Mouse (Mus musculus) right cerebral cortex, adult 18-20 months (tissue): Measurements from ENCODE around the gene Plod3.
A peak's percentile ranks its signal among the peaks of the same experiment; 100 is the strongest.

Experiments
- DNase-seq: peaks from one replicate; pipeline ENCODE4 v3.0.0; 2022; ENCODE audit warnings: mixed read lengths

Gene Plod3

DNA sequence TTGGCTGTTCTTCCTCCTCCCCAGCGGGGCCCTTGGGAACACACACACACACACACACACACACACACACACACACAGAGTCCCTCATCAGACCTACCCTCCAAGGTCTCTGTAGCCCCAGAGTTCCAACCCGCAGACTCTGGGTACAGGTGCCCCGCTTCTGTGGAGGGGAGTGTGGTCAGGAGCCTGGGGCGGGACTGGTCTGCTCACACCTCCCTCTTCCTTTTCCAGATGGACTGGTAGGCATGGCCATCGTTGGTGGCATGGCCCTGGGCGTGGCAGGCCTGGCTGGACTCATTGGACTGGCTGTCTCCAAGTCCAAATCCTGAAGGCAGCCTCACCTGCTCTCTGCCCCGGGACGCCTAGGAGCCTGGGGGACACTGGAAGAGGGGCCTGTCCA lies 21.1 kb upstream of the Plod3 start:
- DNase-seq = no peak

DNA sequence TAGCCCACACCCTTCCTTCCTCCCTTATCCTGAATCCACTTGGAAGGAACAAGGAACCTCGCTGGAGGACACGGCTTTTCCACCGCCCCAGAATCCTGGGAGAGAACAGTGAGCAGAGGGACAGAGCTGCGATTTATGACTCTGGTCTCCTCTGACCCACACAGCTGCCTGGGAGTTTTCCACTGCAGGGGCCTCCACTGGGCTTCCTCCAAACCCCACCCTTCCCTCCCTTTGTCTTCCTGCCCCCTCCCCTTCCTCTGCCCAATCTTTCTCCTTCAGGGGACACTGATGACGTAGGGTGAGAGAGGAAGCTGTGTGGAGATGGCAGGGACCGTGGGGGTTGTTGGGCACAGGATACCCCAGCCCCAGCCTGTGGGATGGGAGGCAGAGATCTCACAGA lies 20.5 kb upstream of the Plod3 start, which contains the start of gene Cldn15:
TSS of gene Cldn15 (plus strand) at position 286 of the 400 bp plus-strand sequence.
- no peak for DNase-seq

DNA sequence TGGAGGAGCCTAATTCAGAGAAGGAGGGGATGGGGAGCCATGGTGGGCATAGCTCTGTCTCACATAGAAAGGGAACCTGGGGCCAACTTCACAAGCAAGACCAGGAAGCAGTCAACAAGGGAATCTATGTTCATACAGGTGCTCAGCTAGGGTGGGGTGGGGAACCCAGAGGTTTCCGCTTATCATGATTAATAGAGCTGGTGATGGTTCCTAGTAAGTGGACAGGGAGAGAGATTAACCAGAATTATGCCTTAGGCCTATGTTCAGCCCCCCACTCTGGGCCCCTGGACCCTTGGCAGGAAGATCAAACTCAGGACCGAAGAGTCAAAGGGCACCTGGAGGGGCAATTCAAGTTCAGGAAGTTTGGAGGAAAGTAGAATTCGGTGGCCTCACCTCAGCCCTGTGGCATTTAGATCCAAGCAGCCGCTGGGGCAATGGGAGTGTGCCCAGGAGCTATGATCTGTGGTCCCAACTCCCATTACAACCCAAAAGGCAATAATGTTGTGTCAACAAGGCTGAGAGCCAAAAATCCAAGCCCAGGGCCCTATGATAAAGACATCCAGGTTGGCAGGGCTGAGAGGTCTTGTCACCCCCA lies 19.9 kb upstream of the Plod3 start:
- no peak for DNase-seq

DNA sequence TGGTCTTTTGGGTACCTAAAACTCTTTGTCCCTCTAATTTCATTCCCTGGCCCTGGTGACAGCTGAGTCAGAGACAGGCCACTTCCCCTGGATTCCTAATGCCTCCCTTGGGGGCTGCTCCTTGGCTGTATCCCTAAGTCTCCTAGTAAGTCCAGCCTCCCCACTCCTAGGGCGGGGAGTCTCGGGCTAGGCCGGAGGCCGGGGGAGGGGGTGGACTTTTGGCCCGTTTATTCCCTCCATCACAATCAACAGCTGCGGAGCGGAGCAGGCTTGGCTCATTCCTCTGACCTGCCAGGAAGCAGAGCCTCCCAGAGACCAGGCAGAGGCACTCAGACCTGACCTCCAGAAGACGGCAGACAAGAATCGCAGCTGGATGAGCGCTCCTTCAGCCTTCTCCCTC lies 19.2 kb upstream of the Plod3 start:
- no peak for DNase-seq

DNA sequence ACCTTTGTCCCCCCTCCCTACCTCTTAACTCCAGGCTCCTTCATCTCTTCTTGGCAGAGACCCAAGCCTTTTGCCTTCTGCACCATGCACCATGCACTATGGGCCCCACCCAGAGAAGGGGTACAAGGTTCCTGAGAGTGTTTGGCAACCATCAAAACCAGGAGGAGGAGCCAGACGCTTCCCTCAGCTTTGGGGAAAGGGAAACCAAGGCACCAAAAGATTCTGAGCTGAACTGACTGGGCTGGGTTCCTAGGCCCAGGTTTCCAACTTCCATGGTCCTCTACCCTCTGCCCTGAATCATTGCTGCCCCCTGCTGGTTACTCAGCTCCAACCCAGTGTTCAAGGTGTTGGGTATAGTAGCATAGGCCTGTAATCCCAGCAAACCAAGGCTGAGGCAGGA lies 16.1 kb upstream of the Plod3 start:
- DNase-seq = peak; percentile 51

DNA sequence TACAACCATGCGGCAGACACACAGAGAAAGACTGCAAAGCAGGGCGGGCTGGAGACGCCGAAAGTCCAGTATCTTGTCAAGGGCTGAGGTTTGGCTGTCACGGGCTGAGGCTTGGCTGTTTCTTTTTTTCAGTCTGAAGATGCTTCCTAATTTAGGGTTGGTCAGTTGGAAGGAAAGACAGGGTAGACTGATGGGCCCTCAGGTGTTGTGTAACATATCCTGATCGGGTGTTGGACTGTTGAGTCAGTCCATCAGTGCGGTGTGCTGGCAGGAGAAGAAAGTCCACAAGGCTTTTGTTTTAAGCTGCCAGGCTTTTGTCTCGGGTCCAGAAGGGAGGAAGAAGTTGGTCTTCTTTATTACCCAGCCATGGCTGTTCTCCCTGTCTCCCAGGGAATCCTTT lies 13.1 kb upstream of the Plod3 start:
- no peak for DNase-seq

DNA sequence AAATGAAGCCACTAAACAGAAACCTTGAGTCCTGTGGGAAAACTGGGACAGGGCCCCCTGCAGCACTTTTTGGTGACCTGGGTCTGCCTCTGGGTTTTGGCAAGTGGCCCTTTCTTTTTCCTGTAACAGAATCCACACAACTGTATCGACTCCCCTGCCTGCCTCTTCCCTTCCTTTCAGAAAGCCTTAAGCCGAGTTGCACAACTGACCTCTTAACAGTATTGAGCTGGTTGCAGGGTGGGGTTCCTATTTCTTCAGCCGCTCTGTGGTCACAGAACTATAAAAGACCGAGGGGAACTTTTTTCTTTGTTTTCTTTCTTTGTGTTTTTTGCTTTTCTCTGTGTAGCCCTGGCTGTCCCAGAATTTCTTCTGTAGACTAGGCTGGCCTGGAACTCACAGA lies 9.1 kb upstream of the Plod3 start:
- DNase-seq = no peak

DNA sequence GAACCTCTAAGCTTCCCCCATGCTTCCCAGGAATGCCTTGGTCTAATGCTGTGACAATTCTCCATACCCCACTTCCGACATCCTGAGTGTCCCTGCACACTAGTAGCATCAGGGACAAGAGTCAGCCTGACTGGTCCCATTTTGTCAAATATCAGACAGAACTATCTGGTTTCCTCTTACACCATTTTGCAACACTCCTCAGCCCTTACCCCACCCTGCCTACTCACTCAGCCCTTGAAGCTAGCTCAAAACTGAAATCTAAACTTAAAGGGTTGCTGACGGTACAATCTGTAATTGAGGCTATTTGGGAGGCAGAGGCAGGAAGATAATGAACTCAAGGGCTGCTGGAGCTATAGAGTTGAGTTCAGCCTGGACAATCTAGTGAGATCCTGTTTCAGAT lies 7.1 kb upstream of the Plod3 start:
- DNase-seq = no peak

DNA sequence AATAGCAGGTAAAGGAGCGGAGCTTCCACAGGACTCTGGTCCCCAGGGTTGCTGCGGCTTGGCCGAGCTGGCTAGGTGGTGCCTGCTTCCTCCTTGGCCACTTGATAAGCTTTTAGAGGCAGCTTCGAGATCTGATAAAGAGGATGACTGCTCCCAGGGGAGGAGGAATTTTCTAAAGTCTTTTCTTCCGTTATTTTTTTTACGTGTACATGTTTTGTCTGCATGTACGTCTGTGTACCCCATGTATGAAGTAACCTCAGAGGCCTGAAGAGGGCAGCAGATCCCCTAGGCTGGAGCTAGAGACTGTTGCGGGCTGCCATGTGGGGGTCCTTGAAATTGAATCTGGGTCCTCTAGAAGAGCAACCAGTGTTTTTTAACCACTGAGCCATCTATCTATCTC lies 5.8 kb upstream of the Plod3 start:
- DNase-seq = no peak

DNA sequence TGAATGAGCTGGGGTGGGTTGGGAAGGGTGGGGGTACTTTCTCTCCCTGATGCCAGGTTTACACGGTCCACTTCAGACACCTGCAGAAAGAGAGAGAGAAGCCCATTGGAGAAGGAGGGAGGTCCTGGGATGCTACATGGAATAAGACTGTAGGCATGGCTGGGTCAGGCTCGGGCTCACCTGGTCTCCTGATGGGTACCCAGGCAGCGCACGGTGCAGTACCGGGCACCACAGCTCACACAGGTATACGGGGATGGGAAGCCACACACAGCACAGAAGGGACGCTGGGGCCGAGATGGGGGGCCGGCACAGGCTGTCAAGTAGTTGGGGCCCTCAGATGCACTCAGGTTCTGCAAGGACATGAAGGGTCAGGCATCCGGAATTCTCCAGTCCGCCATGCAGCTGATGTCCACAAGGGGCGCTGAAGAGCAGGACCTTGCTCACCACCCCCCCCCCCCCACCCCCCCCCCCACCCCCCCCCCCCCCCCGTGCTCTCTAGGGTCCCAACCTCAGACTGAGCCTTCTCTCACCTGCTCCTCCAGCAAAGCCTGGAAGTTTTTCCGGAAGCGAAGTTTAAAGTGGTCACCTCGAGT lies 4.4 kb upstream of the Plod3 start:
- no peak for DNase-seq

DNA sequence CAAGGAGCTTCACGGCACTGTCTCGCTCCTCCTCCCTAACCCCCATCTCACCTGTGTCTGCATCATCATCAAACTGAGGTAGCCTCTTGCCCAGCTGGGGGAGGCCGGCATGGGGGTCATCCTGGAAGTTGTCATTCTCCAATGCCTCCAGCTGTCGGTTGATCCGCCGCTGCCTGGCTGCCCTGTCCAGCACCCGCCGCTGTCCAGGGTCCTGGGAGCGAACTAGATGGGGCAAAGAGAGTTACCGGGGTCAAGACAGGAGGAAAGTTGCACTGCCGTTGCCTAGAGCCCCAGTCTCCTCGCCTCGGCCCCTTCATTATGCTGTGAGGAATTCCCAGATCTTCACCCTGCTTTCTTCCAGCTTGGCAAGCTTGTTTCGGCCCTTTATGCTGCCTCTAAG lies 2.0 kb upstream of the Plod3 start:
- no peak for DNase-seq

DNA sequence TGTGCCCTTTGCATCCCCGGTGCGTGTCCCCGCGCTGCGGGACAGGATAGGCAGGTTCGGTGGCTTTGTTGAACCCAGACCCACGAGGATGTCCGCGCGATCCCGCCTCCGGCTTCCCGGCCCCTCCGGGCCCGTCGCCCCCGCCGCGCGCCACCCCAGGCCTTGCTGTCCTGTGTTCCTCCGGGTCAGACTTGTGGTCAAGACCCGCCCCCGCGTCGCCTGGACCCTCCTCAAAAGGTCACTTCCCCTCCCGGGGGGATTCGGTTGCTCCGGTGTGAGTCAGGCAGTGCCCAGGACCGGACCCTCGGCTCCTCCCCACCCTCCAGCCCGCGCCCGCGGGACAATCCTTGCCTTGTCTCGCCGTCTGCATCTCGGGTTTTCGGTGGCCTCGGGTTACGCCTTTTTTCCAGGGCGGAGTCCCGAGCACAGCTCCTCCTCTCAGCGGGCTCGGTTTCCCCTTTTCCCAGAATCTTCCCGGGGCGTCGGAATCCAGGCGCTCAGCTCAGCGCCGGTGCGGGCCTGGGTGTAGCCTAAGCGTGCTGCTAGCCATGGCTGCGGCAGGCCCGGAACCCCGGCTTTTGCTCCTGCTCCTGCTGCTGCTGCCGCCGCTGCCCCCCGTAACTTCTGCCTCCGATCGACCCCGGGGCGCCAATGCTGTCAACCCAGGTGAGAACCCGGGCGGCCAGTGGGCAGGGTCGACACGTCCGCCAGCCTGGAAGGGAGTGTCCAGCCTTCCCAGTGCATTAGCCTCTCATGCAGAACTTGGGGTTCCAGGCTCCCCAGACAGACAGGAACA lies 517 bp downstream of the Plod3 start:
- peak; percentile 79 for DNase-seq

DNA sequence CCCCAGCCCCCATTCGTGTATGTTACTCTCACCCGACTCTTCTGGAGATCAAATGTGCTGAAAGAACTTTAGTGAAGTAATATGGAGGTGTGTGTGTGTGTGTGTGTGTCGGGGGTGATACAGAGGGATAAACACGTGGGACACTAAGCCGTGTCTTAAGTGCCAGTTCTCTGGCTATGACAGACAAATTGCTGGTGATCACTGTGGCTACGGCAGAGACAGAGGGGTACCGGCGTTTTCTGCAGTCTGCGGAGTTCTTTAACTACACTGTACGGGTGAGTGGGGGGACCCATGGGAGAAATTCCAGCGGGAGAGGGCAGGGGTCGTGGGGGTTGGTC lies 1.1 kb downstream of the Plod3 start, which contains the start of gene Znhit1:
TSS of gene Znhit1 (minus strand) at position 88 of the 338 bp plus-strand sequence.
- no peak for DNase-seq

DNA sequence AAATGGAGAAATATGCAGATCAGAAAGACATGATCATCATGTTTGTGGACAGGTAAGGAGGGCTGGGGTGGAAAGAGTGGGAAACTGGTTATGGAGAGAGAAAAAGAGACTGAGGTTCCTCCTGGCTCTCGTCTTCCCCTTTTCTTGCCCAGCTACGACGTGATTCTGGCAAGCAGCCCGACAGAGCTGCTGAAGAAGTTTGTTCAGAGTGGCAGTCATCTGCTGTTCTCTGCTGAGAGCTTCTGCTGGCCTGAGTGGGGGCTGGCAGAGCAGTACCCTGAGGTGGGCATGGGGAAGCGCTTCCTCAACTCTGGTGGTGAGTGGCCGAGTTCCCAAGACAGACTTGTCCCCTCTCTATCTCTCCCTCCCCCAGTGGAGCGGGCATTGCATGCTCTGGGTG lies 1.6 kb downstream of the Plod3 start:
- DNase-seq = no peak

DNA sequence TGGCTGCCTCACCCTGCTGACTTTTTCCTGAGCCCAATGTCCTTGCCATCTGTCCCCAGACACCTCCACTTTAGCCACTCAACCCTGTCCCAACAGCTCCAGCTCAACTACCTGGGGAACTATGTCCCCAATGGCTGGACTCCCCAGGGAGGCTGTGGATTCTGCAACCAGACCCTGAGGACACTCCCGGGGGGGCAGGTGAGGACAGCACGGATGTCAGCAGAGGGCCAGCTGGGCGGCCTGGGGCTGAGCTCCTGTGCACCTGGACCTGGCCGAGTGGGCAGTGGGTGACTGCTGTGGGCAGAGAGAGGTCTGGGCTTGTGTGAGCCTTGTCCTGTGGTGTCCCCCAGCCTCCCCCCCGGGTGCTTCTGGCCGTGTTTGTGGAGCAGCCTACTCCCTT lies 3.0 kb downstream of the Plod3 start:
- DNase-seq = no peak

DNA sequence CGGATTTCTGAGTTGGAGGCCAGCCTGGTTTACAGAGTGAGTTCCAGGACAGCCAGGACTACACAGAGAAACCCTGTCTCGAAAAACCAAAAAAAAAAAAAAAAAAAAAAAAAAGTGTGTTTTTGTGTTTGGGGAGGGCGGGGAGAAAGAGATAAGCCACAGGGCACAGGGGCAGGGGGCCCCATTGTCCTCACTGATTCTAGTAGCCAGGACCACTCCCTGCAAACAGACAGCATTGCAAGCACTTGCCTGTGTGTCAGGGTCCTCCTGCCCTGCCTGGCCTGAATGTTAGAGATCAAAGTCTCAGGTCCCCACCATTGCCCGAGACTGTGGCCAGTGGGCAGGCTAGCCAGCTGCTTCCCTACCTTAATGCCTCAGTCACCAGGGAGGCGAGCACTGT lies 12.6 kb downstream of the Plod3 start:
- DNase-seq = no peak

DNA sequence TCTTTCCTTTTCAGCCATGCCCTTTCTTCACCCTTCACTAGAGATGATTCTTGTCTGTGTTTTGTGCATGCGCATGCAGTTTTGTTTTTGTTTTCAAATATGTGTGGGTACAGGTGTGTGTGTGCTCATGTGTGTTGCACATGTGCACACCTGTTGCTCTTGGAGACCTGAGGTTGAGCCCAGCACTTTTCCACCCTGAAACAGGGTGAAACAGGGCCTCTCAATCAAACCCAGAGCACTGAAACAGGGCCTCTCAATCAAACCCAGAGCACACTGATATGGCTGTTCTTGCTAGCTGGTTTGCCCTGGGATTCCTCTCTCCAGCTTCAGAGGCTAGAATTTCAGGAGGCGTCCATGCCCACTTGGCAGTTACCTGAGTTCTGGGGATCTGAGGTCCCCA lies 13.8 kb downstream of the Plod3 start:
- no peak for DNase-seq

DNA sequence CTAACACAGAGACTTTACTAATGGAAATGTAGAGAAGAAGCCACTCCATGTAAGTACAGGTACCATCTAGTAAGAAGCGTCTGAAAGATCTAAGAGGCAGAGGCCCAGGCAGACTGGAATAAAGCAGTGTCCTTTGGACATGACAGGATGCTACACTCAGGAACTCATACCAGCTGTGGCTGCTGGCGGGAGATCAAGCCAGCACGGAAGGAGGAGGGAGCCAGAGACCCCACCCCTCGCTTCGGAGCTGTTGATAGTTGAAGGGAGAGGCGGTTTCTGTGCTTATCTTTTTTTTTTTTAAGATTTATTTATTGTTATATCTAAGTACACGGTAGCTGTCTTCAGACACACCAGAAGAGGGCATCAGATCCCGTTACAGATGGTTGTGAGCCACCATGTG lies 20.5 kb downstream of the Plod3 start:
- DNase-seq = no peak

DNA sequence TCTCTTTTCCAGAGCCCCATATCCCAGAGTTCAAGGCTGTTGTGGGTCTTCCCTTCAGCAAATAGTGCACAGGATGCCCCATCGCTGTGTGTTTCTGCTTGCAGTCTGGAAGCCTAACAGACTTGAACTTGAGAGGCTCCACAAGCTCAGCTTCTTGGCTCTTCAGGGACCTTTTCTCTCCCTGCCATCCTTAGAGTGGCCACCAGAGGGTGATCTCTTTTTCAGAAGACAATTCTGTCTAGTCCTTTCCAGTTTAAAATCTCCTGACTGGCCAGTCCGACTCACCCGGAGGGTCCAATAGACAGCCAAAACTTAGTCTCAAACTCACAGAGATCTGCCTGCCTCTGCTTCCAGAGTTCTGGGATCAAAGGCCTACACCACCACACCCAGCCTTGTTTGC lies 23.2 kb downstream of the Plod3 start:
- no peak for DNase-seq

DNA sequence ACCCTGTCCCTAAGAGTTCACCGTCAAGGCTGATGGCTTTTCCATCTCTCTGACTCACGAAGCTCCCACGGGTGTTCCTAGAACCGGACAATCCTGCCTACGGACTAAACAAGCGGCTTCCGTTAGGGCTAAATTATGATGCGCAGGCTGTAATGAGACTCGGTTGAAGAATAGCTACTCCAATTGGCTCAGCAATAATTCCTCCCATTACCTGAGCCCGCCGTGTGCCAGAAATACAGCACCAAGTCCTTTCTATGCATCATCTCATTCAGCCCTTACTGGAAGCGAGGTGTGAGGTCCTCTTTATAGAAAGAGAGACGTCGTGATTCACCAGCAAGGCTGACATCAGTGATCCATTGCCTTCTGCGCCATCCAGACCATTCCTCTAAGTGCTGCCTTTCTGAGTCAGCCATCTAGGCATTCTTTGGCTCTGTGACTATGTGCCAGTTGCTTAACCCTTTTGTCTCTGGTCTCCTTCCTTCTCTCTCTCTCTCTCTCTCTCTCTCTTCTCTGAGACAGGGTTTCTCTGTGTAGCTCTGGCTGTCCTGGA lies 25.7 kb downstream of the Plod3 start:
- DNase-seq = no peak

DNA sequence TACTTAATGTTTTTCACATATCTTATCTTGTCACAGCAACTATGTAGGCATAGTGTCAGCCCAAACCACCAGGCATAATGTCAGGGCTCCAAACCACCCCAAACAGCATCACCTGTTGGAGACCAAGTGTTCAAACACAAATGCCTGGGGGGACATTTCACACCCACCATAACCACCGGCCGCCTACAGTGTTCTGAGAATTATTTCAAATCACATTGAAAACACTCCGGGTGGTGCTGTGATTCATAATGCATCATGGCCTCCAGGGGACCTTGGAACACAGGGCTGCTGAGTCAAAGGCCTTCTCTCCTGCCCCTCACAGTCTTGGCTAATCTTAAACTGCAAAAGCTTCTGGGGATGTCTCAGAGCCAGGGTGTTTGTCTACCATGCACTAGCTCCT lies 29.1 kb downstream of the Plod3 start:
- no peak for DNase-seq

DNA sequence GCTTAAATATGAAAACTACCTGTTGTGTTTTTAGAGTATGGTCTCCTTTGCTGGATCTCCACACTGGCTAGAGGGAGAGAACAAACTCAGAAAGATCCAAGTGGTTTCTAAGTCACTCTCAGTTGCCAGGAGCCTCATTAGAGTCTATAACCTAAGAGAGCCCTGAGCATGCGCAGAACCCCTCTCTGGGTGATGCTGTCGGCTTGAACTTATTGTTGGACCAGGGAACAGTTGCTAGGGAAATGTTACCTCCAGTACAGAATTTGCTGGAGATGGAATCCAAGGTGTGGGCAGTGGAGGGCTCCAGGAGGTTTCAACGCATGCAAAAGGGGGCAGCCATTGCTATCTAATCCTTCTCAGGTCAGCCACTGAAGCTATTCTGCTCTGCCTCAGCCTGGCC lies 37.5 kb downstream of the Plod3 start:
- DNase-seq = no peak

DNA sequence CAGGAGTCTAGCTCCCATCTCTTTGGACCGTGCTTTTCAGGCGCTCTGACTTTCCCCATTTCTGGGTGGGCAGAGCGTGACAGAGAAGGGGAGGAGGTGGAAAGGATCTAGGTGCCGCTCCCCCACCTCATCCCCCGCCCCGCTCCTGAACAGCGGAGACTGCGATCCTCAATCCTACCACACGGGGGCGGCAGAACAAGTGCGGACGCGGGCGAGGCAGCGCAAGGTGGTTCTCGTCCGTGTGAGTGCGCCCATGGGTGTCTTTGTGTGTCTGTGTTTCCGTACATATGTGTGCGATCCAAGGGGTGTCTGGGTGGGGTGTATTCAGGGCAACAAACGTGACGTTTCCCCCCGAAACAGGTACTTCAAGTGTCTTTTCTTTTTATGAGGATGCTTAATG lies 38.3 kb downstream of the Plod3 start:
- DNase-seq = peak; percentile 83

DNA sequence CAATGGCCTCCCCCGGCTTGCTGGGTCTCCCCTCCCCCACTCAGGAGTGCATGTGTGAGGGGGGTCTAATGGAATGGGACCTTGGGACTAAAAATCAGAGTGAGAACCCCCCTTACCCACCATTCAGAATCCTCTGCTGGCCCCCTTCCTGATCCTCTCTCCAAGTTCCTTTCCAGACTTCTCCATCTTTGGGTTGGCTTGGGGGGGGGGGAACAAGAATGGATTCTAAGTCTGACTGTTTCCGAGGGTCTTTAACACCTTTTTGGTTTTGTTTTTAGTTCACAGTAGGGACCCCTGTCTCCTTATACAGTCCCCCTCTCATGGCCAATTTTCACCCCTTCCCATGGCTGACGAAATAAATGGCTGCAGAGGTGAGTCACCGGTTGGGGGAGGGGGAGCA lies 39.3 kb downstream of the Plod3 start, which contains the start of gene Vgf:
TSS of gene Vgf (plus strand) at position 301 of the 400 bp plus-strand sequence.
- DNase-seq = no peak
